Mouse (Mus musculus): ENCODE results near the gene Gtf2ird2.

The Gtf2ird2 gene

GRCm38 (mm10) chr5:134250601-134251000, 66.8 kb downstream of the Gtf2ird2 start:
- in situ Hi-C loops (cut with MboI; ENCODE audit: low pct_unique_long_range_greater_than_20kb in 1 of 2, low sequenced_read_pairs in 2 of 2, unreplicated experiment in 1 of 2) = no loop called here

GRCm38 (mm10) chr5:134251083-134251482, 67.3 kb downstream of the Gtf2ird2 start:
- in situ Hi-C loops (cut with MboI; ENCODE audit: low pct_unique_long_range_greater_than_20kb in 1 of 2, low sequenced_read_pairs in 2 of 2, unreplicated experiment in 1 of 2) = no loop called here

- in situ Hi-C loops (cut with MboI; ENCODE audit: low pct_unique_long_range_greater_than_20kb in 1 of 2, low sequenced_read_pairs in 2 of 2, unreplicated experiment in 1 of 2) = no loop called here
These were observed 70.0 kb downstream of the Gtf2ird2 start for GRCm38 (mm10) chr5:134253806-134254205.

GRCm38 (mm10) chr5:134255294-134255693, 71.5 kb downstream of the Gtf2ird2 start:
- in situ Hi-C loops (cut with MboI; ENCODE audit: low pct_unique_long_range_greater_than_20kb in 1 of 2, low sequenced_read_pairs in 2 of 2, unreplicated experiment in 1 of 2) = no loop called here

GRCm38 (mm10) chr5:134257349-134258031, 73.7 kb downstream of the Gtf2ird2 start:
- in situ Hi-C loops (cut with MboI; ENCODE audit: low pct_unique_long_range_greater_than_20kb in 1 of 2, low sequenced_read_pairs in 2 of 2, unreplicated experiment in 1 of 2) = no loop called here

GRCm38 (mm10) chr5:134258395-134258794, 74.6 kb downstream of the Gtf2ird2 start:
- in situ Hi-C loops (cut with MboI; ENCODE audit: low pct_unique_long_range_greater_than_20kb in 1 of 2, low sequenced_read_pairs in 2 of 2, unreplicated experiment in 1 of 2) = no loop called here

GRCm38 (mm10) chr5:134258934-134259333, 75.1 kb downstream of the Gtf2ird2 start:
- in situ Hi-C loops (cut with MboI; ENCODE audit: low pct_unique_long_range_greater_than_20kb in 1 of 2, low sequenced_read_pairs in 2 of 2, unreplicated experiment in 1 of 2) = no loop called here

- in situ Hi-C loops (cut with MboI; ENCODE audit: low pct_unique_long_range_greater_than_20kb in 1 of 2, low sequenced_read_pairs in 2 of 2, unreplicated experiment in 1 of 2) = no loop called here
These were observed 76.3 kb downstream of the Gtf2ird2 start for GRCm38 (mm10) chr5:134260001-134260636.

- in situ Hi-C loops (cut with MboI; ENCODE audit: low pct_unique_long_range_greater_than_20kb in 1 of 2, low sequenced_read_pairs in 2 of 2, unreplicated experiment in 1 of 2) = no loop called here
These were observed 82.1 kb downstream of the Gtf2ird2 start for GRCm38 (mm10) chr5:134265890-134266289.

GRCm38 (mm10) chr5:134266404-134266803, 82.6 kb downstream of the Gtf2ird2 start:
- in situ Hi-C loops (cut with MboI; ENCODE audit: low pct_unique_long_range_greater_than_20kb in 1 of 2, low sequenced_read_pairs in 2 of 2, unreplicated experiment in 1 of 2) = no loop called here

GRCm38 (mm10) chr5:134268751-134269150, 84.9 kb downstream of the Gtf2ird2 start:
- in situ Hi-C loops (cut with MboI; ENCODE audit: low pct_unique_long_range_greater_than_20kb in 1 of 2, low sequenced_read_pairs in 2 of 2, unreplicated experiment in 1 of 2) = no loop called here

GRCm38 (mm10) chr5:134269751-134270150, 85.9 kb downstream of the Gtf2ird2 start:
- in situ Hi-C loops (cut with MboI; ENCODE audit: low pct_unique_long_range_greater_than_20kb in 1 of 2, low sequenced_read_pairs in 2 of 2, unreplicated experiment in 1 of 2) = no loop called here

- in situ Hi-C loops (cut with MboI; ENCODE audit: low pct_unique_long_range_greater_than_20kb in 1 of 2, low sequenced_read_pairs in 2 of 2, unreplicated experiment in 1 of 2) = no loop called here
These were observed 86.7 kb downstream of the Gtf2ird2 start for GRCm38 (mm10) chr5:134270566-134270965.

- in situ Hi-C loops (cut with MboI; ENCODE audit: low pct_unique_long_range_greater_than_20kb in 1 of 2, low sequenced_read_pairs in 2 of 2, unreplicated experiment in 1 of 2) = no loop called here
These were observed 87.6 kb downstream of the Gtf2ird2 start for GRCm38 (mm10) chr5:134271421-134271820.

- in situ Hi-C loops (cut with MboI; ENCODE audit: low pct_unique_long_range_greater_than_20kb in 1 of 2, low sequenced_read_pairs in 2 of 2, unreplicated experiment in 1 of 2) = no loop called here
These were observed 88.9 kb downstream of the Gtf2ird2 start for GRCm38 (mm10) chr5:134272761-134273160.

- in situ Hi-C loops (cut with MboI; ENCODE audit: low pct_unique_long_range_greater_than_20kb in 1 of 2, low sequenced_read_pairs in 2 of 2, unreplicated experiment in 1 of 2) = no loop called here
These were observed 89.9 kb downstream of the Gtf2ird2 start for GRCm38 (mm10) chr5:134273761-134274160.
